Mouse (Mus musculus) midbrain, embryonic 11.5 days (tissue): Measurements from ENCODE around the gene Ece1. TPM values are rescaled to one million over a fixed set of nuclear protein-coding genes. Genes with fewer than 3 reads are reported as not detected.

Experiments used
- ATAC-seq: fragments of 200-750 bp; cut with Nextera tagmentation; 2 replicates; pipeline ENCODE4 v1.8.0; 2017; ENCODE audit warnings: moderate TSS enrichment, moderate library complexity; ENCODE audit not compliant: low FRiP score
- DNase-seq: peaks from one replicate; pipeline ENCODE4 v3.0.0; 2015; ENCODE audit warnings: low spot score; ENCODE audit errors: missing footprints
- H3K27ac ChIP-seq: fragments of 300-500 bp; sonication (generic); 2 replicates; pipeline ENCODE4 v1.5.1; 2014; ENCODE audit warnings: low read depth, low read length
- H3K27me3 ChIP-seq: fragments of 300-500 bp; sonication (generic); 2 replicates; pipeline ENCODE4 v1.6.1; 2014; ENCODE audit warnings: mild to moderate bottlenecking, low read length, moderate library complexity, mixed read lengths; ENCODE audit not compliant: control insufficient read depth, insufficient read depth
- H3K36me3 ChIP-seq: fragments of 300-500 bp; sonication (generic); 2 replicates; pipeline ENCODE4 v1.6.1; 2014; ENCODE audit warnings: mild to moderate bottlenecking, low read length, moderate library complexity, mixed read lengths; ENCODE audit not compliant: control insufficient read depth, insufficient read depth
- H3K4me1 ChIP-seq: fragments of 300-500 bp; sonication (generic); 2 replicates; pipeline ENCODE4 v1.6.1; 2014; ENCODE audit warnings: low read length; ENCODE audit not compliant: control insufficient read depth, insufficient read depth
- H3K4me2 ChIP-seq: fragments of 300-500 bp; sonication (generic); 2 replicates; pipeline ENCODE4 v1.6.1; 2014; ENCODE audit warnings: mild to moderate bottlenecking, moderate library complexity
- H3K4me3 ChIP-seq: fragments of 300-500 bp; sonication (generic); 2 replicates; pipeline ENCODE4 v1.5.1; 2014; ENCODE audit warnings: low read depth, low read length
- H3K9ac ChIP-seq: fragments of 300-500 bp; sonication (generic); 2 replicates; pipeline ENCODE4 v1.6.1; 2014; ENCODE audit warnings: low read length
- H3K9me3 ChIP-seq: fragments of 300-500 bp; sonication (generic); 2 replicates; pipeline ENCODE4 v1.6.1; 2016; ENCODE audit warnings: low read length; ENCODE audit not compliant: control insufficient read depth
- WGBS: fragments of 180-500 bp; shearing (Covaris S2); extraction: QIAGEN DNeasy Blood & Tissue Kit; methylation state at CpG from one replicate; pipeline ENCODE4 v1.1.7; 2014; 5-methylcytosine and 5-hydroxymethylcytosine counted together
- polyA plus RNA-seq: library from polyadenylated mRNA; unstranded; fragments of >200 nt; fragmentation: Nextera tagmentation; extraction: Ambion mirVana; gene quantifications from 2 replicates; pipeline ENCODE4 v1.2.1, GENCODE M21; 2014

Gene Ece1
- polyA plus RNA-seq, 1 experiment from 2014 or later: 26.6 TPM

- Histone ChIP-seq H3K36me3 (no peaks in the 10 kb centered on the region), H3K4me3 (no peak overlapping the region), H3K4me2 (no peak overlapping the region), H3K9me3 (no peaks in the 10 kb centered on the region), H3K9ac (no peak overlapping the region), H3K4me1 (peaks cover 9% of the 10 kb centered on the region; the same call in 1 of the 2 replicates), H3K27me3 (no peaks in the 10 kb centered on the region), H3K27ac (no peak overlapping the region)
- no peak for DNase-seq
- no peak for ATAC-seq
- 88% methylated on average over 8 of the region's 8 CpGs for WGBS
Measured at GRCm38 (mm10) chr4:137871431-137871830, 9.4 kb downstream of the Ece1 start.

- H3K4me3 ChIP-seq: no peak overlapping the region
- 11% methylated on average over 7 of the region's 7 CpGs for WGBS
- ATAC-seq (no peak), DNase-seq (no peak)
- peaks cover 15% of the 10 kb centered on the region for H3K4me1 ChIP-seq
- no peaks in the 10 kb centered on the region for H3K36me3 ChIP-seq
- no peak overlapping the region for H3K27ac ChIP-seq
- H3K27me3 ChIP-seq: no peaks in the 10 kb centered on the region
- H3K4me2 ChIP-seq: no peak overlapping the region
- no peaks in the 10 kb centered on the region for H3K9me3 ChIP-seq
- H3K9ac ChIP-seq: no peak overlapping the region
Measured at GRCm38 (mm10) chr4:137874337-137874736, 12.3 kb downstream of the Ece1 start.

- no peak overlapping the region for H3K27ac ChIP-seq
- H3K27me3 ChIP-seq: no peaks in the 10 kb centered on the region
- H3K4me2 ChIP-seq: no peak overlapping the region
- H3K9ac ChIP-seq: no peak overlapping the region
- DNase-seq: no peak
- H3K4me1 ChIP-seq: peaks cover 15% of the 10 kb centered on the region
- no peaks in the 10 kb centered on the region for H3K9me3 ChIP-seq
- H3K4me3 ChIP-seq: no peak overlapping the region
- 59% methylated on average over 4 of the region's 4 CpGs for WGBS
- ATAC-seq: no peak
- H3K36me3 ChIP-seq: no peaks in the 10 kb centered on the region
Measured at GRCm38 (mm10) chr4:137874826-137875225, 12.8 kb downstream of the Ece1 start.

- DNase-seq: no peak
- no peaks in the 10 kb centered on the region for H3K36me3 ChIP-seq
- peaks cover 15% of the 10 kb centered on the region for H3K4me1 ChIP-seq
- H3K4me2 ChIP-seq: no peak overlapping the region
- WGBS: 89% methylated on average over 9 of the region's 9 CpGs
- no peak overlapping the region; the same call in 1 of the 2 replicates for H3K9ac ChIP-seq
- ATAC-seq: no peak
- H3K27ac ChIP-seq: no peak overlapping the region
- H3K4me3 ChIP-seq: no peak overlapping the region
- H3K27me3 ChIP-seq: no peaks in the 10 kb centered on the region
- H3K9me3 ChIP-seq: no peaks in the 10 kb centered on the region
Measured at GRCm38 (mm10) chr4:137875466-137876092, 13.5 kb downstream of the Ece1 start.

- Histone ChIP-seq H3K27me3 (no peaks in the 10 kb centered on the region), H3K36me3 (no peaks in the 10 kb centered on the region), H3K9ac (no peak overlapping the region), H3K9me3 (no peaks in the 10 kb centered on the region), H3K4me1 (peaks cover 15% of the 10 kb centered on the region), H3K4me2 (no peak overlapping the region), H3K4me3 (no peak overlapping the region), H3K27ac (no peak overlapping the region)
- no peak for DNase-seq
- WGBS: 56% methylated on average over 6 of the region's 6 CpGs
- ATAC-seq: no peak
Measured at GRCm38 (mm10) chr4:137876834-137877233, 14.8 kb downstream of the Ece1 start.

- DNase-seq (no peak), ATAC-seq (no peak)
- H3K9me3 ChIP-seq: no peaks in the 10 kb centered on the region
- H3K9ac ChIP-seq: no peak overlapping the region; the same call in 1 of the 2 replicates
- H3K4me3 ChIP-seq: no peak overlapping the region
- H3K4me1 ChIP-seq: peaks cover 15% of the 10 kb centered on the region
- no peaks in the 10 kb centered on the region for H3K36me3 ChIP-seq
- H3K27me3 ChIP-seq: no peaks in the 10 kb centered on the region
- H3K4me2 ChIP-seq: no peak overlapping the region
- WGBS: 15% methylated on average over 4 of the region's 4 CpGs
- no peak overlapping the region for H3K27ac ChIP-seq
Measured at GRCm38 (mm10) chr4:137877432-137877881, 15.4 kb downstream of the Ece1 start.

GRCm38 (mm10) chr4:137879383-137880156 lies 17.5 kb downstream of the Ece1 start:
- 82% methylated on average over 8 of the region's 8 CpGs for WGBS
- Histone ChIP-seq H3K9ac (no peak overlapping the region), H3K4me1 (peaks cover 12% of the 10 kb centered on the region), H3K27ac (no peak overlapping the region), H3K4me2 (no peak overlapping the region), H3K9me3 (no peaks in the 10 kb centered on the region), H3K27me3 (no peaks in the 10 kb centered on the region), H3K36me3 (no peaks in the 10 kb centered on the region), H3K4me3 (no peak overlapping the region)
- DNase-seq: no peak
- ATAC-seq: no peak

GRCm38 (mm10) chr4:137881445-137881844 lies 19.4 kb downstream of the Ece1 start:
- H3K4me2 ChIP-seq: no peak overlapping the region
- peaks cover 12% of the 10 kb centered on the region for H3K4me1 ChIP-seq
- no peak overlapping the region for H3K4me3 ChIP-seq
- H3K9ac ChIP-seq: no peak overlapping the region
- no peak overlapping the region for H3K27ac ChIP-seq
- no peaks in the 10 kb centered on the region for H3K9me3 ChIP-seq
- 91% methylated on average over 8 of the region's 8 CpGs for WGBS
- DNase-seq (no peak), ATAC-seq (no peak)
- H3K27me3 ChIP-seq: no peaks in the 10 kb centered on the region
- no peaks in the 10 kb centered on the region for H3K36me3 ChIP-seq

GRCm38 (mm10) chr4:137882663-137883062 lies 20.6 kb downstream of the Ece1 start:
- Histone ChIP-seq H3K27ac (no peak overlapping the region), H3K36me3 (no peaks in the 10 kb centered on the region), H3K4me3 (no peak overlapping the region), H3K27me3 (no peaks in the 10 kb centered on the region), H3K4me1 (peaks cover 2% of the 10 kb centered on the region; the same call in 1 of the 2 replicates), H3K9me3 (no peaks in the 10 kb centered on the region), H3K9ac (no peak overlapping the region), H3K4me2 (no peak overlapping the region)
- no peak for DNase-seq
- ATAC-seq: no peak
- WGBS: 71% methylated on average over 9 of the region's 9 CpGs
